Mouse (Mus musculus) hindbrain, postnatal 0 days (tissue): ENCODE results near the gene Sh3gl1. TPM values are rescaled to one million over a fixed set of nuclear protein-coding genes. Genes with fewer than 3 reads are reported as not detected.
A peak's percentile ranks its signal among the peaks of the same experiment; 100 is the strongest.

Experiments
- ATAC-seq: fragments of 200-750 bp; cut with Nextera tagmentation; 2 replicates; pipeline ENCODE4 v1.8.0; 2017; ENCODE audit warnings: mild to moderate bottlenecking, moderate TSS enrichment, moderate library complexity
- DNase-seq: peaks from one replicate; pipeline ENCODE4 v3.0.0-alpha.2; 2015; ENCODE audit warnings: low spot score
- H3K27ac ChIP-seq: fragments of 300-500 bp; sonication (generic); 2 replicates; pipeline ENCODE4 v1.5.1; 2014; ENCODE audit warnings: mild to moderate bottlenecking
- H3K27me3 ChIP-seq: fragments of 300-500 bp; sonication (generic); 2 replicates; pipeline ENCODE4 v1.6.1; 2014; ENCODE audit warnings: low read length, mixed read lengths; ENCODE audit not compliant: insufficient read depth
- H3K36me3 ChIP-seq: fragments of 300-500 bp; sonication (generic); 2 replicates; pipeline ENCODE4 v1.6.1; 2014; ENCODE audit warnings: low read length, mixed read lengths; ENCODE audit not compliant: insufficient read depth
- H3K4me1 ChIP-seq: fragments of 300-500 bp; sonication (generic); 2 replicates; pipeline ENCODE4 v1.6.1; 2014; ENCODE audit warnings: antibody characterized with exemption, low read length, mixed read lengths; ENCODE audit not compliant: insufficient read depth
- H3K4me2 ChIP-seq: fragments of 300-500 bp; sonication (generic); 2 replicates; pipeline ENCODE4 v1.6.1; 2014; ENCODE audit warnings: low read depth, mild to moderate bottlenecking, low read length, moderate library complexity, mixed read lengths
- H3K4me3 ChIP-seq: fragments of 300-500 bp; sonication (generic); 2 replicates; pipeline ENCODE4 v1.5.1; 2014; ENCODE audit warnings: low read length
- H3K9ac ChIP-seq: fragments of 300-500 bp; sonication (generic); replicated peaks from 2 replicates; pipeline ENCODE4 v1.6.1; 2014; ENCODE audit warnings: mild to moderate bottlenecking, low read length, moderate library complexity, mixed read lengths
- H3K9me3 ChIP-seq: fragments of 300-500 bp; sonication (generic); 2 replicates; pipeline ENCODE4 v1.6.1; 2016; ENCODE audit warnings: low read length, mixed read lengths
- CTCF ChIP-seq: IDR thresholded peaks from 2 replicates; pipeline ENCODE4 v1.5.1; 2016; ENCODE audit warnings: antibody characterized with exemption, control low read depth, low read depth
- WGBS: fragments of 180-500 bp; shearing (Covaris S2); extraction: QIAGEN DNeasy Blood & Tissue Kit; methylation state at CpG from one replicate; pipeline ENCODE4 v1.1.7; 2014; 5-methylcytosine and 5-hydroxymethylcytosine counted together
- polyA plus RNA-seq: library from polyadenylated mRNA; unstranded; fragments of >200 nt; fragmentation: Nextera tagmentation; extraction: Ambion mirVana; gene quantifications from 2 replicates; pipeline ENCODE4 v1.2.1, GENCODE M21; 2015
- total RNA-seq: library from RNA; depleted of rRNA; stranded (reverse); fragments of >200 nt; gene quantifications from 2 replicates; pipeline ENCODE4 v1.2.3, GENCODE M21; 2014

Gene Sh3gl1
- total and polyA plus RNA-seq, 2 experiments from 2014 or later, result 79.5 to 84.5 TPM

DNA sequence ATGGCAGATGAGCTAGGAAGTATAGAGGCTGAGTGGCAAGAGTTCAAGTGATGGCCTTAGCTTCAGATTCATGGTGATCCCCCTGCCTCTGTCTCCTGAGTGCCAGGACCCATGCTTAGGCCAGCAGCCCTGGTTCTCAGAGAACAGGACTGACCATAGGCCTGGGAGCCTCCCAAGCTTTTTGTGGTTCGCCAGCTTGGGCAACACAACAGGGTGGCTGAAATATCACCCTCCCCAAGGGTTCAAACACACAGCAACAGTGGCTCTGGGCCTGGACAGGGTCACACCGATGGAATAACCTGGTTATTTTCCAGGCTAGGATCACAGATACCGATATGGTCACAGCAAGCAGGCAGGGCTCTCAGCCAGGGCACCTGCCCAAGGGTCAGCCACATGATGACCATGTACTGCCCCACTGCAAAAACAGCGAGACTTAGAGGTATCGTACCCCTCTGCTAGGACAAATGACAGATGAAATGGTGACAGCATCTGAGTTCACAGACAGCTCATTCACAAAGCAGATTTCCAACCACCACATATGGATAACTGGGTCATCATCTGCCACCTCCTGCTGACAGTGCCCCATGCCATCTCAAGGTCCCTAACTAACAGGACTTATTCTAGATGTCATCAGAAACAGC is 8.5 kb downstream of the Sh3gl1 start:
- H3K4me1 ChIP-seq, result 0 out of 2 replicates have a peak, but pooled peaks cover 3% of the 10 kb centered on the region
- no peak overlapping the region for H3K4me2 ChIP-seq
- H3K4me3 ChIP-seq, result no peak overlapping the region
- no peaks in the 10 kb centered on the region; the same call in 1 of the 2 replicates for H3K36me3 ChIP-seq
- no peak for DNase-seq
- H3K9ac ChIP-seq, result 0 out of 2 replicates have a peak overlapping the region, but pooled peaks have one; percentile 13
- no peak overlapping the region for H3K27ac ChIP-seq
- no peaks in the 10 kb centered on the region for H3K27me3 ChIP-seq
- TF ChIP-seq CTCF, result no peak
- H3K9me3 ChIP-seq, result no peaks in the 10 kb centered on the region
- ATAC-seq, result no peak
- 79% methylated on average over 5 of the region's 5 CpGs for WGBS

- WGBS, result 71% methylated on average over 1 of the region's 1 CpGs
- no peak for ATAC-seq
- H3K4me3 ChIP-seq, result no peak overlapping the region
- no peak for DNase-seq
- H3K27ac ChIP-seq, result no peak overlapping the region
- H3K27me3 ChIP-seq, result no peaks in the 10 kb centered on the region
- H3K4me2 ChIP-seq, result no peak overlapping the region
- H3K36me3 ChIP-seq, result no peaks in the 10 kb centered on the region; the same call in 1 of the 2 replicates
- H3K9me3 ChIP-seq, result no peaks in the 10 kb centered on the region
- no peak for TF ChIP-seq CTCF
- H3K9ac ChIP-seq, result no peak overlapping the region
- peaks cover 4% of the 10 kb centered on the region; the same call in 1 of the 2 replicates for H3K4me1 ChIP-seq
Measured at GRCm38 (mm10) chr17:56026881-56027280, 9.6 kb downstream of the Sh3gl1 start.

- no peak for DNase-seq
- no peak for TF ChIP-seq CTCF
- Histone ChIP-seq H3K27me3 (no peaks in the 10 kb centered on the region), H3K9ac (no peak overlapping the region), H3K27ac (no peak overlapping the region), H3K36me3 (no peaks in the 10 kb centered on the region; the same call in 1 of the 2 replicates), H3K4me2 (no peak overlapping the region), H3K4me1 (peaks cover 7% of the 10 kb centered on the region; the same call in 1 of the 2 replicates), H3K4me3 (no peak overlapping the region), H3K9me3 (no peaks in the 10 kb centered on the region)
- 88% methylated on average over 1 of the region's 1 CpGs for WGBS
- ATAC-seq, result no peak
Measured at GRCm38 (mm10) chr17:56026303-56026702, 10.1 kb downstream of the Sh3gl1 start.

GRCm38 (mm10) chr17:56024931-56025330 is 11.5 kb downstream of the Sh3gl1 start:
- no peak for ATAC-seq
- DNase-seq, result no peak
- WGBS, result 76% methylated on average over 5 of the region's 5 CpGs
- Histone ChIP-seq H3K4me1 (peaks cover 3% of the 10 kb centered on the region; the same call in 1 of the 2 replicates), H3K4me3 (no peak overlapping the region), H3K9me3 (no peaks in the 10 kb centered on the region), H3K4me2 (no peak overlapping the region), H3K9ac (no peak overlapping the region), H3K27ac (no peak overlapping the region), H3K36me3 (no peaks in the 10 kb centered on the region), H3K27me3 (no peaks in the 10 kb centered on the region)
- TF ChIP-seq CTCF, result no peak

- ATAC-seq, result no peak
Measured at GRCm38 (mm10) chr17:56024476-56024875, 12.0 kb downstream of the Sh3gl1 start.

GRCm38 (mm10) chr17:56023386-56023785 is 13.0 kb downstream of the Sh3gl1 start:
- TF ChIP-seq CTCF, result no peak
- H3K27ac ChIP-seq, result 0 out of 2 replicates have a peak overlapping the region, but pooled peaks have one; percentile 42
- 76% methylated on average over 5 of the region's 5 CpGs for WGBS

More at GRCm38 (mm10) chr17:56024476-56024875, 12.0 kb downstream of the Sh3gl1 start:
- TF ChIP-seq CTCF, result no peak
- no peak overlapping the region for H3K4me2 ChIP-seq
- no peaks in the 10 kb centered on the region for H3K36me3 ChIP-seq
- H3K9me3 ChIP-seq, result no peaks in the 10 kb centered on the region
- H3K4me3 ChIP-seq, result no peak overlapping the region
- DNase-seq, result no peak
- H3K27me3 ChIP-seq, result no peaks in the 10 kb centered on the region
- H3K9ac ChIP-seq, result no peak overlapping the region
- 56% methylated on average over 2 of the region's 2 CpGs for WGBS
- peaks cover 3% of the 10 kb centered on the region; the same call in 1 of the 2 replicates for H3K4me1 ChIP-seq
- H3K27ac ChIP-seq, result no peak overlapping the region

DNA sequence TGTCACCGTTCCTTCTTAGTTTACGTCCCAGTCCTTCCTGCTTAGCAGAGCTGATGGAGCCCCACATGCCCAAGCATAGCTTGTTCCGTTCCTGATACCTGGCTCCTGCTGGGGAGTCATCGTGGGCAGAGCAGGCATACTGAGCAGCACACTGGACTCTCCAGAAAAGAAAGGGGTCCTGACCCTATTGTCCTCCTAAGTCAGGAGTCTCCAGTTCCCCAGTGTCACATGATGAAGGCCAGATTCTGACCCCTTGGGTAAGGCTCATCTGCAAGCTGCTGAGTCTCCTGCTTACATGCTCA is 13.5 kb downstream of the Sh3gl1 start:
- Histone ChIP-seq H3K9ac (no peak overlapping the region), H3K4me1 (peaks cover 3% of the 10 kb centered on the region; the same call in 1 of the 2 replicates), H3K27ac (peak overlapping the region; percentile 42), H3K4me2 (no peak overlapping the region), H3K27me3 (no peaks in the 10 kb centered on the region), H3K36me3 (peaks cover 13% of the 10 kb centered on the region; the same call in 1 of the 2 replicates), H3K4me3 (no peak overlapping the region), H3K9me3 (no peaks in the 10 kb centered on the region)
- no peak for TF ChIP-seq CTCF
- ATAC-seq, result no peak
- no peak for DNase-seq
- WGBS, result 65% methylated on average over 4 of the region's 4 CpGs

More at GRCm38 (mm10) chr17:56023386-56023785, 13.0 kb downstream of the Sh3gl1 start:
- Histone ChIP-seq H3K36me3 (peaks cover 9% of the 10 kb centered on the region; the same call in 1 of the 2 replicates), H3K27me3 (no peaks in the 10 kb centered on the region), H3K9ac (no peak overlapping the region), H3K4me3 (no peak overlapping the region), H3K4me1 (peaks cover 3% of the 10 kb centered on the region; the same call in 1 of the 2 replicates), H3K4me2 (no peak overlapping the region), H3K9me3 (no peaks in the 10 kb centered on the region)
- no peak for ATAC-seq
- DNase-seq, result no peak
